ENCODE assay signal across 13 mouse cellular contexts in genomic region chr11:17086106-17086505, GRCm38 (mm10). TPM values are rescaled to one million over a fixed set of nuclear protein-coding genes. Genes with fewer than 3 reads are reported as not detected.
DNase-seq lines count a peak whose midpoint lies in the region; ATAC-seq and TF ChIP-seq lines count a peak whose summit lies in the region.
"Had no signal": no experiment of that assay in that cellular context is flagged by ENCODE, and none has a peak within 500 bp of the region (broad histone marks: within the 10 kb centered on the region; RNA-seq: fewer than 3 reads in every experiment).

No protein-coding gene starts in this region.

- WGBS in heart, embryonic 12.5 days: 20% methylated on average over 5 of the region's 5 CpGs
- 16% methylated on average over 5 of the region's 5 CpGs for WGBS in lung, embryonic 16.5 days
- WGBS in limb, embryonic 10.5 days: 26% methylated on average over 5 of the region's 5 CpGs

- no peaks in the 10 kb centered on the region for H3K36me3 ChIP-seq in heart, embryonic 12.5 days
- no peaks in the 10 kb centered on the region for H3K36me3 ChIP-seq in lung, embryonic 16.5 days (ENCODE audit: control insufficient read depth, insufficient read depth, low read length)
- no peaks in the 10 kb centered on the region for H3K36me3 ChIP-seq in limb, embryonic 10.5 days
- H3K36me3 ChIP-seq: limb, embryonic 13.5 days had no signal

- POLR2A ChIA-PET in Patski (lab: Charles Lee): no interaction called here

- H3K4me1 ChIP-seq in heart, embryonic 12.5 days (replicated peaks): peaks cover 14% of the 10 kb centered on the region; the same call in 1 of the 2 replicates
- H3K4me1 ChIP-seq in lung, embryonic 16.5 days (replicated peaks; ENCODE audit: control insufficient read depth, insufficient read depth, low read length): no peaks in the 10 kb centered on the region
- peaks cover 34% of the 10 kb centered on the region for H3K4me1 ChIP-seq in limb, embryonic 10.5 days

- H3K9ac ChIP-seq in heart, embryonic 12.5 days: no peak overlapping the region
- H3K9ac ChIP-seq in lung, embryonic 16.5 days (ENCODE audit: low read length): no peak overlapping the region
- H3K9ac ChIP-seq: limb, embryonic 13.5 days had no signal

- H3K4me2 ChIP-seq in heart, embryonic 12.5 days: no peak overlapping the region
- H3K4me2 ChIP-seq in lung, embryonic 16.5 days (ENCODE audit: low read depth, low read length): no peak overlapping the region
- H3K4me2 ChIP-seq: limb, embryonic 13.5 days had no signal

- TF ChIP-seq CTCF in Patski (IDR thresholded peaks at IDR 0.05): no peak

- CTCF ChIA-PET in Patski (lab: Charles Lee): no interaction called here

- intact Hi-C loops in heart, postnatal 25 days (cut with DNase I): no loop called here
- intact Hi-C loops in left cerebral cortex, postnatal 10 days (cut with DNase I): no loop called here

- no peaks in the 10 kb centered on the region for H3K9me3 ChIP-seq in heart, embryonic 12.5 days (replicated peaks)
- H3K9me3 ChIP-seq in lung, embryonic 16.5 days (ENCODE audit: control insufficient read depth, low read length): no peaks in the 10 kb centered on the region
- no peaks in the 10 kb centered on the region for H3K9me3 ChIP-seq in limb, embryonic 10.5 days (replicated peaks)
- H3K9me3 ChIP-seq: limb, embryonic 13.5 days had no signal

- H3K27me3 ChIP-seq in heart, embryonic 12.5 days (replicated peaks): no peaks in the 10 kb centered on the region
- H3K27me3 ChIP-seq in lung, embryonic 16.5 days (ENCODE audit: control insufficient read depth, insufficient read depth, low read depth, low read length): no peaks in the 10 kb centered on the region
- peaks cover 18% of the 10 kb centered on the region for H3K27me3 ChIP-seq in Patski
- no peaks in the 10 kb centered on the region for H3K27me3 ChIP-seq in limb, embryonic 10.5 days (ENCODE audit: low read depth, poor library complexity, severe bottlenecking)
- H3K27me3 ChIP-seq: limb, embryonic 13.5 days had no signal

- no peak for DNase-seq in heart, postnatal 25 days (ENCODE audit: low spot score)
- no peak for DNase-seq in lung, postnatal 14 days
- no peak for DNase-seq in Patski (ENCODE audit: low read depth, low spot score)
- no peak for DNase-seq in limb, embryonic 10.5 days (ENCODE audit: low spot score)
- no peak for DNase-seq in left cerebral cortex, postnatal 10 days (ENCODE audit: extremely low spot score in 1 of 2, low spot score in 2 of 2)
- DNase-seq: adrenal gland, adult 8-10 months; cerebellum, adult 8-10 months; thymus, postnatal 25 days had no signal

- ATAC-seq in heart, embryonic 12.5 days (ENCODE audit: insufficient number of reproducible peaks, low FRiP score): peak; percentile 75; the same call in 1 of the 2 replicates
- ATAC-seq in lung, embryonic 16.5 days (ENCODE audit: low read depth): 0 out of 2 replicates have a peak, but pooled peaks have one; percentile 43
- ATAC-seq in Patski: peak; percentile 57
- no peak; the same call in 1 of the 2 replicates for ATAC-seq in megakaryocyte-erythroid progenitor cell, adult 5-6 weeks (replicated peaks; ENCODE audit: low FRiP score, low TSS enrichment, poor library complexity, severe bottlenecking)

- peak overlapping the region; percentile 47; the same call in 1 of the 2 replicates for H3K27ac ChIP-seq in heart, embryonic 12.5 days (ENCODE audit: poor library complexity, severe bottlenecking)
- H3K27ac ChIP-seq in lung, embryonic 16.5 days (ENCODE audit: low read length): no peak overlapping the region
- peak overlapping the region; percentile 25; the same call in 1 of the 2 replicates for H3K27ac ChIP-seq in limb, embryonic 10.5 days
- H3K27ac ChIP-seq: limb, embryonic 13.5 days had no signal

- H3K4me3 ChIP-seq in heart, embryonic 12.5 days: no peak overlapping the region
- H3K4me3 ChIP-seq in lung, embryonic 16.5 days (ENCODE audit: low read length): no peak overlapping the region
- no peak overlapping the region for H3K4me3 ChIP-seq in limb, embryonic 10.5 days
- H3K4me3 ChIP-seq: erythroblast, embryonic 14.5 days; limb, embryonic 13.5 days had no signal

- in situ Hi-C loops in Patski (cut with MboI; ENCODE audit: low pct_unique_long_range_greater_than_20kb): no loop called here

RNA-seq across cellular contexts. Expression of gene Plek, which starts 33.9 kb away (rescaled TPM):
- 6.0 and 7.5 TPM in 2 replicates for polyA plus RNA-seq in heart, embryonic 12.5 days (2016; fragmentation: Nextera tagmentation; extraction: Ambion mirVana)
- 1 to 10 TPM; 4.5 to 4.6 TPM for total RNA-seq in heart, postnatal 25 days (2021)
- polyA plus RNA-seq in lung, embryonic 16.5 days (2015; fragmentation: Nextera tagmentation; extraction: Ambion mirVana): 5.0 and 5.2 TPM in 2 replicates
- not detected for polyA plus RNA-seq in Patski (2021)
- polyA plus RNA-seq in limb, embryonic 10.5 days (2016; fragmentation: Nextera tagmentation; extraction: Ambion mirVana): 3.4 TPM in 2 replicates
- 1.7 and 10.1 TPM in 2 replicates for total RNA-seq in megakaryocyte-erythroid progenitor cell, adult 5-6 weeks (2014; fragmentation: Nextera tagmentation)
- 27.3 and 65.3 TPM in 2 replicates for total RNA-seq in megakaryocyte-erythroid progenitor cell, adult 5-6 weeks (2017)
- total RNA-seq in left cerebral cortex, postnatal 10 days (2021): 1 to 10 TPM; 5.4 to 5.5 TPM

RNA-seq across cellular contexts. Expression of gene Cnrip1, which starts 34.7 kb away (rescaled TPM):
- 9.6 and 9.9 TPM in 2 replicates for polyA plus RNA-seq in heart, embryonic 12.5 days (2016; fragmentation: Nextera tagmentation; extraction: Ambion mirVana)
- total RNA-seq in heart, postnatal 25 days (2021): 1 to 10 TPM; 4.4 to 5.1 TPM
- 34.1 and 35.0 TPM in 2 replicates for polyA plus RNA-seq in lung, embryonic 16.5 days (2015; fragmentation: Nextera tagmentation; extraction: Ambion mirVana)
- 0.08 TPM for polyA plus RNA-seq in Patski (2021)
- 7.9 and 9.7 TPM in 2 replicates for polyA plus RNA-seq in limb, embryonic 10.5 days (2016; fragmentation: Nextera tagmentation; extraction: Ambion mirVana)
- total RNA-seq in megakaryocyte-erythroid progenitor cell, adult 5-6 weeks (2014; fragmentation: Nextera tagmentation): 0.70 and 0.92 TPM in 2 replicates
- 2.0 and 2.7 TPM in 2 replicates for total RNA-seq in megakaryocyte-erythroid progenitor cell, adult 5-6 weeks (2017)
- 100 to 1,000 TPM; 192 to 198 TPM for total RNA-seq in left cerebral cortex, postnatal 10 days (2021)
- polyA plus RNA-seq: erythroblast, embryonic 14.5 days had no signal
